Comparison of ENCODE assay signal across 15 mouse cellular contexts in genomic region chr5:75941775-75942580, GRCm38 (mm10). TPM values are rescaled to one million over a fixed set of nuclear protein-coding genes. Genes with fewer than 3 reads are reported as not detected.
DNase-seq lines count a peak whose midpoint lies in the region; ATAC-seq and TF ChIP-seq lines count a peak whose summit lies in the region.
"Had no signal": no experiment of that assay in that cellular context is flagged by ENCODE, and none has a peak within 500 bp of the region (broad histone marks: within the 10 kb centered on the region; RNA-seq: fewer than 3 reads in every experiment).

No protein-coding gene starts in this region.

- H3K36me3 ChIP-seq in heart, adult 2 months (ENCODE audit: control insufficient read depth, insufficient read depth, low read length): peaks cover 65% of the 10 kb centered on the region
- H3K36me3 ChIP-seq in lung, embryonic 14.5 days (ENCODE audit: insufficient read depth): 0 out of 2 replicates have a peak, but pooled peaks cover 4% of the 10 kb centered on the region
- no peaks in the 10 kb centered on the region for H3K36me3 ChIP-seq in ES-E14 (ENCODE audit: control insufficient read depth, insufficient read depth, low read length, poor library complexity, severe bottlenecking)
- H3K36me3 ChIP-seq: embryonic facial prominence, embryonic 10.5 days; intestine, embryonic 15.5 days; stomach, embryonic 15.5 days had no signal

- no peak overlapping the region for H3K9ac ChIP-seq in heart, adult 2 months (ENCODE audit: low read depth, low read length)
- H3K9ac ChIP-seq in lung, embryonic 14.5 days: no peak overlapping the region
- no peak overlapping the region for H3K9ac ChIP-seq in ES-E14 (ENCODE audit: insufficient read depth, low read depth, low read length, poor library complexity, severe bottlenecking)
- H3K9ac ChIP-seq: intestine, embryonic 15.5 days; liver, embryonic 14.5 days; stomach, embryonic 15.5 days had no signal

- in situ Hi-C loops in ES-E14 (cut with MboI; ENCODE audit: low sequenced_read_pairs in 2 of 2, unreplicated experiment in 2 of 2): no loop called here

- H3K4me1 ChIP-seq in heart, adult 2 months (ENCODE audit: control insufficient read depth, insufficient read depth, low read length): peaks cover 26% of the 10 kb centered on the region
- no peaks in the 10 kb centered on the region; the same call in 1 of the 2 replicates for H3K4me1 ChIP-seq in lung, embryonic 14.5 days (ENCODE audit: insufficient read depth)
- peaks cover 0 to 9% of the 10 kb centered on the region in 2 experiments; a peak in 1 of 4 replicates for H3K4me1 ChIP-seq in ES-E14 (ENCODE audit: control insufficient read depth in 2 of 2, insufficient read depth in 2 of 2, low read length in 2 of 2, poor library complexity in 1 of 2)

- H3K27ac ChIP-seq in heart, adult 2 months: peak overlapping the region; percentile 43
- no peak overlapping the region for H3K27ac ChIP-seq in lung, embryonic 14.5 days (ENCODE audit: low read depth)
- H3K27ac ChIP-seq in ES-E14 (ENCODE audit: insufficient read depth, low read depth, low read length, poor library complexity, severe bottlenecking): no peak overlapping the region
- no peak overlapping the region for H3K27ac ChIP-seq in left cerebral cortex, adult 2 months
- H3K27ac ChIP-seq: intestine, embryonic 15.5 days; liver, embryonic 14.5 days; stomach, embryonic 15.5 days had no signal

- WGBS in heart, adult 2 months: 72% methylated on average over 11 of the region's 11 CpGs
- 72% methylated on average over 11 of the region's 11 CpGs for WGBS in lung, embryonic 14.5 days

- no peak overlapping the region for H3K4me2 ChIP-seq in lung, embryonic 14.5 days
- H3K4me2 ChIP-seq: intestine, embryonic 15.5 days; stomach, embryonic 15.5 days had no signal

- no peak for DNase-seq in heart, adult 2 months
- DNase-seq in heart, postnatal 10 days: no peak
- DNase-seq in lung, embryonic 14.5 days: no peak
- DNase-seq in lung, postnatal 4 days: no peak
- peak; percentile 25 for DNase-seq in ES-E14 (ENCODE audit: low read depth, low spot score)
- DNase-seq in brain, embryonic 14.5 days (ENCODE audit: low read depth): peak; percentile 14
- no peak for DNase-seq in kidney, adult 8-10 months
- no peak for DNase-seq in left cerebral cortex, adult 2 months (ENCODE audit: extremely low spot score in 1 of 2, low spot score in 2 of 2)
- DNase-seq: cerebellum, adult 8-10 months; kidney, postnatal 10 days; left cerebral cortex, postnatal 4 days had no signal

- H3K9me3 ChIP-seq in lung, embryonic 14.5 days (ENCODE audit: low read depth, low read length): no peaks in the 10 kb centered on the region
- no peaks in the 10 kb centered on the region for H3K9me3 ChIP-seq in ES-E14 (ENCODE audit: control insufficient read depth, insufficient read depth, low read depth, low read length)
- H3K9me3 ChIP-seq: embryonic facial prominence, embryonic 10.5 days; intestine, embryonic 15.5 days; stomach, embryonic 15.5 days had no signal

- intact Hi-C loops in heart, adult 2 months (cut with DNase I): loop anchor here (10.0 kb wide), 1 partner anchor 173 kb away; no protein-coding TSS in a partner anchor
- intact Hi-C loops in heart, postnatal 10 days (cut with DNase I): no loop called here
- intact Hi-C loops in left cerebral cortex, adult 2 months (cut with DNase I): no loop called here

- TF ChIP-seq EP300 in heart, adult 2 months (IDR thresholded peaks at IDR 0.05; ENCODE audit: insufficient read depth, low read depth, low read length): no peak

- no peaks in the 10 kb centered on the region for H3K27me3 ChIP-seq in heart, adult 2 months (ENCODE audit: control insufficient read depth, insufficient read depth, low read length)
- no peaks in the 10 kb centered on the region for H3K27me3 ChIP-seq in lung, embryonic 14.5 days (ENCODE audit: insufficient read depth, low read length)
- H3K27me3 ChIP-seq: intestine, embryonic 15.5 days; stomach, embryonic 15.5 days had no signal

- ATAC-seq in lung, embryonic 14.5 days (ENCODE audit: insufficient read depth): peak; percentile 54
- ATAC-seq: intestine, embryonic 15.5 days had no signal

- H3K79me2 ChIP-seq in heart, adult 2 months (replicated peaks; ENCODE audit: control insufficient read depth, insufficient read depth, low read length): no peaks in the 10 kb centered on the region

- TF ChIP-seq CTCF in heart, adult 2 months (IDR thresholded peaks at IDR 0.05): no peak
- no peak for TF ChIP-seq CTCF in lung, embryonic 14.5 days (IDR thresholded peaks at IDR 0.05; ENCODE audit: low read depth)
- TF ChIP-seq CTCF in brain, embryonic 14.5 days (IDR thresholded peaks at IDR 0.05; ENCODE audit: borderline replicate concordance, extremely low read depth, insufficient read depth, insufficient read length): no peak
- TF ChIP-seq CTCF in left cerebral cortex, adult 2 months (IDR thresholded peaks at IDR 0.05): no peak

- no peak for TF ChIP-seq POLR2A in heart, adult 2 months (IDR thresholded peaks at IDR 0.05; ENCODE audit: insufficient read depth, low read depth, low read length)
- TF ChIP-seq POLR2A in brain, embryonic 14.5 days (IDR thresholded peaks at IDR 0.05; ENCODE audit: borderline replicate concordance, extremely low read depth, insufficient read depth, insufficient read length, poor library complexity, severe bottlenecking): no peak

- no peak overlapping the region for H3K4me3 ChIP-seq in heart, adult 2 months
- no peak overlapping the region for H3K4me3 ChIP-seq in lung, embryonic 14.5 days (ENCODE audit: low read depth, low read length)
- H3K4me3 ChIP-seq in ES-E14 (ENCODE audit: insufficient read depth in 1 of 2, low read depth in 1 of 2, low read length in 2 of 2, poor library complexity in 1 of 2, severe bottlenecking in 1 of 2): no peak overlapping the region
- H3K4me3 ChIP-seq in left cerebral cortex, adult 2 months: no peak overlapping the region
- H3K4me3 ChIP-seq: embryonic facial prominence, embryonic 10.5 days; intestine, embryonic 15.5 days; stomach, embryonic 15.5 days had no signal

TF ChIP-seq in ES-E14, 5 proteins besides CTCF, POLR2A, EP300 and RAD21:
- no peak for TF ChIP-seq CHD2 (IDR thresholded peaks at IDR 0.05; ENCODE audit: low read depth, low read length)
- TF ChIP-seq ZC3H11A (IDR thresholded peaks at IDR 0.05; ENCODE audit: borderline replicate concordance, low read depth, low read length): no peak
- TF ChIP-seq HCFC1 (IDR thresholded peaks at IDR 0.05; ENCODE audit: borderline replicate concordance, insufficient read depth, low read length): no peak
- TF ChIP-seq MAFK (IDR thresholded peaks at IDR 0.05; ENCODE audit: insufficient read depth, low read depth, low read length): no peak
- no peak for TF ChIP-seq ZNF384 (IDR thresholded peaks at IDR 0.05; ENCODE audit: low read depth, low read length)
TF ChIP-seq in ES-E14: peak in this region for 0.

RNA-seq across cellular contexts. Expression of gene Kdr, which starts 36.3 kb away (rescaled TPM):
- total RNA-seq in heart, adult 2 months (2021): 10 to 100 TPM; 70.7 to 78.2 TPM
- 38.3 and 73.9 TPM in 2 replicates for polyA plus RNA-seq in heart, adult 2 months (2012; rRNA removed)
- total RNA-seq in heart, postnatal 10 days (2021): 100 to 1,000 TPM; 124 to 160 TPM
- polyA plus RNA-seq in lung, embryonic 14.5 days (2014; fragmentation: Nextera tagmentation; extraction: Ambion mirVana): 61.2 and 62.0 TPM in 2 replicates
- 3.0 and 4.6 TPM in 2 replicates for total RNA-seq in ES-E14 (2012; rRNA removed)
- polyA plus RNA-seq in brain, embryonic 14.5 days (2012; rRNA removed): 14.7 and 25.8 TPM in 2 replicates
- total RNA-seq in left cerebral cortex, adult 2 months (2021): 1 to 10 TPM; 4.6 to 6.2 TPM

Comparison
In these comparisons a context has a peak if more than half of its experiments do, and no peak if none do; other contexts are left out.
1. DNase-seq: peak in ES-E14 (single experiment) and brain, embryonic 14.5 days (single experiment); none in heart, adult 2 months (0 of 2), heart, postnatal 10 days (0 of 2), lung, embryonic 14.5 days (single experiment), lung, postnatal 4 days (0 of 2), kidney, adult 8-10 months (0 of 2) and left cerebral cortex, adult 2 months (0 of 2).
2. RNA of gene Kdr, which starts 36.3 kb away (total RNA-seq): 124 to 160 TPM in heart, postnatal 10 days and 70.7 to 78.2 TPM in heart, adult 2 months; 4.6 to 6.2 TPM in left cerebral cortex, adult 2 months and 3.0 to 4.6 TPM in ES-E14; every median in the first group is over 10 times any median in the second.